Mouse (Mus musculus): ENCODE measurements around the gene Hacd2. TPM values are rescaled to one million over a fixed set of nuclear protein-coding genes. Genes with fewer than 3 reads are reported as not detected.

Hacd2 gene
- polyA plus RNA-seq, 1 experiment = 15.4 TPM

GRCm38 (mm10) chr16:35041001-35041400 lies 18.8 kb downstream of the Hacd2 start:
- Histone ChIP-seq H3K27me3 (ENCODE audit: control insufficient read depth, insufficient read depth, low read length) (no peaks in the 10 kb centered on the region), H3K36me3 (ENCODE audit: control insufficient read depth, insufficient read depth, low read length) (no peaks in the 10 kb centered on the region), H3K4me3 (ENCODE audit: control insufficient read depth, insufficient read depth, low read length) (no peak overlapping the region), H3K27ac (ENCODE audit: control insufficient read depth, insufficient read depth, low read length) (no peak overlapping the region), H3K4me1 (replicated peaks; ENCODE audit: control insufficient read depth, insufficient read depth, low read length) (no peaks in the 10 kb centered on the region)
- TF ChIP-seq CTCF (IDR thresholded peaks at IDR 0.05; ENCODE audit: borderline replicate concordance, control insufficient read depth, extremely low read depth, insufficient read depth, low read length, poor library complexity) (no peak), POLR2A (IDR thresholded peaks at IDR 0.05; ENCODE audit: control insufficient read depth, extremely low read depth, insufficient read depth, low read length, poor library complexity) (no peak)
- no peak for DNase-seq
- 98% methylated on average over 7 of the region's 7 CpGs for WGBS

- no peak overlapping the region for H3K4me3 ChIP-seq (ENCODE audit: control insufficient read depth, insufficient read depth, low read length)
- WGBS = 90% methylated on average over 6 of the region's 6 CpGs
- H3K36me3 ChIP-seq (ENCODE audit: control insufficient read depth, insufficient read depth, low read length) = no peaks in the 10 kb centered on the region
- H3K27ac ChIP-seq (ENCODE audit: control insufficient read depth, insufficient read depth, low read length) = no peak overlapping the region
- DNase-seq = no peak
- no peaks in the 10 kb centered on the region for H3K4me1 ChIP-seq (replicated peaks; ENCODE audit: control insufficient read depth, insufficient read depth, low read length)
- no peaks in the 10 kb centered on the region for H3K27me3 ChIP-seq (ENCODE audit: control insufficient read depth, insufficient read depth, low read length)
- TF ChIP-seq CTCF (IDR thresholded peaks at IDR 0.05; ENCODE audit: borderline replicate concordance, control insufficient read depth, extremely low read depth, insufficient read depth, low read length, poor library complexity) = no peak
- TF ChIP-seq POLR2A (IDR thresholded peaks at IDR 0.05; ENCODE audit: control insufficient read depth, extremely low read depth, insufficient read depth, low read length, poor library complexity) = no peak
These were observed 24.0 kb downstream of the Hacd2 start for GRCm38 (mm10) chr16:35046081-35046775.

- DNase-seq = no peak
- Histone ChIP-seq H3K36me3 (ENCODE audit: control insufficient read depth, insufficient read depth, low read length) (no peaks in the 10 kb centered on the region), H3K4me3 (ENCODE audit: control insufficient read depth, insufficient read depth, low read length) (no peak overlapping the region), H3K4me1 (replicated peaks; ENCODE audit: control insufficient read depth, insufficient read depth, low read length) (no peaks in the 10 kb centered on the region), H3K27ac (ENCODE audit: control insufficient read depth, insufficient read depth, low read length) (no peak overlapping the region), H3K27me3 (ENCODE audit: control insufficient read depth, insufficient read depth, low read length) (no peaks in the 10 kb centered on the region)
- TF ChIP-seq CTCF (IDR thresholded peaks at IDR 0.05; ENCODE audit: borderline replicate concordance, control insufficient read depth, extremely low read depth, insufficient read depth, low read length, poor library complexity) = no peak
- 74% methylated on average over 6 of the region's 6 CpGs for WGBS
These were observed 25.2 kb downstream of the Hacd2 start for GRCm38 (mm10) chr16:35047272-35047969.

- H3K36me3 ChIP-seq (ENCODE audit: control insufficient read depth, insufficient read depth, low read length) = no peaks in the 10 kb centered on the region
- no peak overlapping the region for H3K27ac ChIP-seq (ENCODE audit: control insufficient read depth, insufficient read depth, low read length)
- H3K4me1 ChIP-seq (replicated peaks; ENCODE audit: control insufficient read depth, insufficient read depth, low read length) = no peaks in the 10 kb centered on the region
- TF ChIP-seq CTCF (IDR thresholded peaks at IDR 0.05; ENCODE audit: borderline replicate concordance, control insufficient read depth, extremely low read depth, insufficient read depth, low read length, poor library complexity) = no peak
- no peak for TF ChIP-seq POLR2A (IDR thresholded peaks at IDR 0.05; ENCODE audit: control insufficient read depth, extremely low read depth, insufficient read depth, low read length, poor library complexity)
- WGBS = 95% methylated on average over 5 of the region's 5 CpGs
- H3K27me3 ChIP-seq (ENCODE audit: control insufficient read depth, insufficient read depth, low read length) = no peaks in the 10 kb centered on the region
- no peak for DNase-seq
- no peak overlapping the region for H3K4me3 ChIP-seq (ENCODE audit: control insufficient read depth, insufficient read depth, low read length)
These were observed 28.8 kb downstream of the Hacd2 start for GRCm38 (mm10) chr16:35051066-35051465.

GRCm38 (mm10) chr16:35052191-35052590 lies 30.0 kb downstream of the Hacd2 start:
- H3K4me1 ChIP-seq (replicated peaks; ENCODE audit: control insufficient read depth, insufficient read depth, low read length) = no peaks in the 10 kb centered on the region
- no peak for DNase-seq
- 93% methylated on average over 1 of the region's 1 CpGs for WGBS
- no peaks in the 10 kb centered on the region for H3K27me3 ChIP-seq (ENCODE audit: control insufficient read depth, insufficient read depth, low read length)
- no peaks in the 10 kb centered on the region for H3K36me3 ChIP-seq (ENCODE audit: control insufficient read depth, insufficient read depth, low read length)
- TF ChIP-seq CTCF (IDR thresholded peaks at IDR 0.05; ENCODE audit: borderline replicate concordance, control insufficient read depth, extremely low read depth, insufficient read depth, low read length, poor library complexity) (no peak), POLR2A (IDR thresholded peaks at IDR 0.05; ENCODE audit: control insufficient read depth, extremely low read depth, insufficient read depth, low read length, poor library complexity) (no peak)
- no peak overlapping the region for H3K27ac ChIP-seq (ENCODE audit: control insufficient read depth, insufficient read depth, low read length)
- H3K4me3 ChIP-seq (ENCODE audit: control insufficient read depth, insufficient read depth, low read length) = no peak overlapping the region

- Histone ChIP-seq H3K4me3 (ENCODE audit: control insufficient read depth, insufficient read depth, low read length) (no peak overlapping the region), H3K27me3 (ENCODE audit: control insufficient read depth, insufficient read depth, low read length) (no peaks in the 10 kb centered on the region), H3K36me3 (ENCODE audit: control insufficient read depth, insufficient read depth, low read length) (no peaks in the 10 kb centered on the region), H3K27ac (ENCODE audit: control insufficient read depth, insufficient read depth, low read length) (no peak overlapping the region), H3K4me1 (replicated peaks; ENCODE audit: control insufficient read depth, insufficient read depth, low read length) (no peaks in the 10 kb centered on the region)
- DNase-seq = no peak
- TF ChIP-seq POLR2A (IDR thresholded peaks at IDR 0.05; ENCODE audit: control insufficient read depth, extremely low read depth, insufficient read depth, low read length, poor library complexity) (no peak), CTCF (IDR thresholded peaks at IDR 0.05; ENCODE audit: borderline replicate concordance, control insufficient read depth, extremely low read depth, insufficient read depth, low read length, poor library complexity) (no peak)
- 84% methylated on average over 8 of the region's 8 CpGs for WGBS
These were observed 32.4 kb downstream of the Hacd2 start for GRCm38 (mm10) chr16:35054432-35055193.

Data from thymus, adult 2 months (tissue).